Mouse (Mus musculus) cerebellum, postnatal 36 days (tissue): ENCODE measurements around the gene Commd1.

Experiments used
- DNase-seq, 2 experiments: peaks; one replicate each; pipeline ENCODE4 v3.0.0; 2021 to 2022; ENCODE audit warnings: mixed read lengths in 2 of 2

Commd1 gene

DNA sequence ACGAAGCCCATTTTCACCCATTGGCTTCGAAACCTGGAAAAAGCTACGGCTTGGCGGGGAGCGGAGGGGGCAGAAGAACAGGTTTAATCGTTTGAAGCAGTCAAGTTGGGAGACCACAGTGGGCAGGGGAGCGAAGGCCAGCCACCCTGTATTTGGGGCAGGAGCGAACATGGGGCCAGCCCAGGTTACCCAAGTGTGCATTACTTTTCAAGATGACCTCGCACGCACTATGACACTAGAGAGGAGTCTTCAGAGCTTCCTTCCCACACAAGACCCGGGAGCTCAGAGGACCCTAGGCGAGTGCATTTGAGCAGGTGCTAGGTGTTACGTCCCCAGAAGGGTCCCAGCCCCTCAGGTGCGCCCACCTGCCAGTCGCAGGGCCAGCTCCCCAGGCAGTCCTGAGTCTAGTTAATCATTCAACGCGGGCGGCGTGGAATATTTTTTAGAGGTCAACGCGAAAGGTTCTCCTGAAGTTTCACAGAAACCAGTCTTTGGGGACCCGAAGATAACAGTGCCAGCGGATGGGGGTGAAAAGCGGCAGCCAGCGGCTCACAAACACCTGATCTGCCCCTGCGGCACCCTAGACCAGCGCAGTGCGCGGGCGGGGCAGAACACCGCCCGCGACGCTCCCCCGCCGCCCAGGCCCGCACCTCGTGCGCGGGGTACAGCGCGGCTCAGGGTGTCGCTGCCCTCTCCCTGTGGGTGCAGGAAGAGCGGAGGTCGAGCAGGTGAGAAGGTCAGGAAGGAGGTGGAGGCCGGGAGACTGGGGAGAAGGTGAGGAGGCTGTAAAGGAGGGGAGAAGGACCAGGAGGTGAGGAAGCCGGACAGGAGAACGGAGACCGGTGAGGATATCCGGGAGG is 123.5 kb downstream of the Commd1 start:
- DNase-seq, result no peak

- no peak for DNase-seq
These were observed 124.3 kb downstream of the Commd1 start for GRCm38 (mm10) chr11:22857705-22858440.

DNA sequence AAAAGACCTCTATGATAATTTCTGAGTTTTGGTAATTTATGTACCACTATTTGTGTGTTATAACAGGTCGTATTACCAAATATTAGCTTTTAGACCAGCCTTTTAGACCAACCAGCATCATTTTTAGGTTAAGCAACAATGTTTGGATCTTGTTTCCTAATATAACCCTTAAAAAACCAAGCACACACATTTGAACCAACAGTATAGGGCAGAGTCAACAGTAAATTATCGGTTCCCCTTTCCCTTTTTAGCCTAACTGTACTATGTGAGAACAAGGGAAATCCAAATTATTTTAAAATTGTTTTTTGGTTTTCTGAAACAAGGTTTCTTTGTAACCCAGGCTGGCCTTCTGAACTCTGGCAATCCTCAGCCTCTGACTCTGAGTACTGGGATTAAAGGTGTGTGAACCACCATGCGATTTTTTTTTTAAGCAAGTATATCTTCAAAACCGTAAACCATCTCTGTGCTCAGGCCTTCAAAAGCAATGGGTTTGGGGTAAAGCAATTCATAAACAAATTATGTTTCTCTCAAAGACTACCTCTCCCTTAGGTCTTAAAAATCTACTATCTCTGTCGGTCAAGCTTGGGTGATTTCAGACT is 125.0 kb downstream of the Commd1 start:
- no peak for DNase-seq

- no peak for DNase-seq
These were observed 125.7 kb downstream of the Commd1 start for GRCm38 (mm10) chr11:22856371-22856965.

DNA sequence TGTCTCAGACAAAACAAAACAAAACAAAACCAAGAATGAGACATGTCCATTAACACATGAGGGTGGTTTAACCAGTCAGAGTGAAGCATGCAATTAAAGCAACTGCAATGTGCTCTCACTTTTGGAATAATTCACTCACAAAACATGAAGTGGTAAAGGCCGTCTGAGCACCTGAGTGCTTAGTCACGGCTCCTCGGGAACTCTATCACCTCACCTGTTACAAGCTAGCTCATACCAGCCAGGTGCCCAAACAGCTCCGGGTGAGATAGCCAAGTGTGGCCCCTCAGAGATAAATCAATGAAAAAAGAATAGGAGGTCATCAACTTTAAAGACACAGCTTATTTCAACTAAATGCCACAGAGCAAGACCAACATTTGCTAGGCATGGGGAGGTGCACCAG is 127.6 kb downstream of the Commd1 start:
- DNase-seq, result no peak

- DNase-seq, result no peak
These were observed 128.6 kb downstream of the Commd1 start for GRCm38 (mm10) chr11:22853477-22854157.

DNA sequence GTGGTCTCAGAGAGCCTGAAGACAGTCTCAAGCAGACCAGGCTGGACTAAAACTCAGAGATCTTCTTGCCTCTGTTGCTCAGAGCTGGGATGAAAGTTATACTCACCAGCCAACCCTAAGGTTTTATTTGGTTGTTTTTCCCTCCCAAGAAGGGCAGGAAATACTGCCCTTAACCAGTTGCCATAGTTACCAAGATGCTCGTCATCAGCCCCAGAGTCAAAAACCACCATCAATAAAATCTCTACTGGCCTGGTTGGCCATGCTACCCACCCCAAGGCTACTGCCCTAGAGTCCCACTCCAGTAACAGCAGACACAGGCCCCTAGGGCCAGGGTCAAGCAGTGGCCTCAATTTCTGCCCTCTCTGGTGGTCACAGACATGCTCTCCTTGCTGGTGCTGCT is 129.7 kb downstream of the Commd1 start:
- no peak for DNase-seq

GRCm38 (mm10) chr11:22851416-22851815 is 130.8 kb downstream of the Commd1 start:
- no peak for DNase-seq

DNA sequence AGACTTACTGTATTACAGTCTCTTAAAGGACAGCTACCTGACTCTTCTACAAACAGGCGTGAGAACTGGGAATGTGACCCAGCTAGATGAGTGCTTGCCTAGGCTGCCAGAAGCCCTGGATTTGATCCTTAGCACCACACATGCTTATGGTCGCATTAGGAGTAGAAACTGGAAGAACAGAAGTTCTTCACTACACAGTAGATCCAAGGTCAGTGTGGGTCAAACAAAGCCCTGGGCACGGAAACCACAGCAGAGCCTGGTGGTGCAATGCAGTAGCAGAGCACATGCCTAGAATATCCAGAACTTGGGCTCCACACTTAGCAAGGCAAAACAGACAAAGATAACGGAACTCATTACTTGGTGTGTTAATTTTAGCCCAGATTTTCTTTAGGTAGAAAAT is 132.1 kb downstream of the Commd1 start:
- no peak for DNase-seq

DNA sequence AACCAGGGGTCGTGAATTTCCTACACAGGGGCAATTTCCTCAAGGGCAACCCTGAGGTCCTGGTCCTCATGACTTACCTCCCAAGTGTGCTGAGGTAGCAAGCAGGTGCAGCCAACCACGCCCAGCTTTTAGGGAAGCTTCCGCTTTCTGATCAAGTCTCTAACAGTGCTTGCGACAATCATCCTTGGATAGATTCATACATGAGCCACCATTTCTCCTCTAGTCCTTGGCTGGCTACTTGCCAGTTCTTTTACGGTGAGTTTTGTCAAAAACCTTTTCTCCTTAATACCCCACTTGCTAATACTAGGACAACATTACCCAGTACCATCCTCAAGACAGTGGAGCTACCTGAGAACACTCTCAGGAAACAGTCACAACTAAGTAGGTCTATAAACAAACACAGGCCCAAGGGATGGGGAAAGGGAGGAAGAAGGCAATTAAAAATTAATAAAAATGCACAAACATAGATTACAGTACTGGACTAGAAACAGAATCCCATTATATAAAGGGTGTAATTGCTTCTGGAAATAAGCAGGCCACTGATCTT is 133.5 kb downstream of the Commd1 start:
- no peak for DNase-seq

DNA sequence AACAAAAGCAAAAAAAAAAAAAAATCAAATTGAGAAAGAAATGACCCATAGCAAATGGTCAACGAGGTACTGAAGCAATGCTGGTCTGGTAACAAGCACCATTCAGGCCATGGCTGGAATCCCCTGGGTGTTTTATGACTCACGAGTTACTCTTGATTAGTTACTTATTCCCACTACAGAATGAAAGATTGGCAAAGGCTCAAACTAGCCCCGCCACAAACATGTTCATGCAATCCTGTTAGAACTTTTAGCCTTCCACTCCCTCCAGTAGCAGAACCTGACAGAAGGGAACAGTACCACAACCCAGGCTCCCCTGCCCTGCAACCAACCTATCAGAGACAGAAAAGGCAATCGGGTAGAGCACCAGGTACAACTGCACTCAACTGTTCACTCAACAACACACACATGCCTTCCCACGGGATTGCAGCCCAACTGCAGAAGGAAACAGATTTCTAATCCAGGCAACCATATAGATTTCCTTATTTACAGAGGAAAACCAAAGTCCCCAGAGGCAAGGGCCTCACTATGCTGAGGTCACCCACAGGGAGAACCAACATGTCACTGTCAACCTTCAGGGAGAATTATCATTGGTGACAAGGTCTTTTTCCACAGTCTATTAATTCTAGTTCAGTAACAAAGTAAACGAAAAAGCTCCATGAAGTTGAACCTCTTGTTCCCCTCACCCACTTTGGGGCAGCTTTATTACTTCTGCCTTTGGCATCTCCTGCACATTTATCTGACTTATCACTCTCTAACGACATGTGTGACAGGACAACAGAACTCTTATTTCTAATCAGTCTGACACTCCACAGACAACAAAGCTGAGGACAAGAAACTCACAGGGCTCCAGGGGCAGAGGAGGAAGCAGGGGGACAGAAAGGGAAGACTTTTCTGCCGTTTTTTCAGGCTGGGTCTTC is 134.2 kb downstream of the Commd1 start:
- DNase-seq, result no peak

DNA sequence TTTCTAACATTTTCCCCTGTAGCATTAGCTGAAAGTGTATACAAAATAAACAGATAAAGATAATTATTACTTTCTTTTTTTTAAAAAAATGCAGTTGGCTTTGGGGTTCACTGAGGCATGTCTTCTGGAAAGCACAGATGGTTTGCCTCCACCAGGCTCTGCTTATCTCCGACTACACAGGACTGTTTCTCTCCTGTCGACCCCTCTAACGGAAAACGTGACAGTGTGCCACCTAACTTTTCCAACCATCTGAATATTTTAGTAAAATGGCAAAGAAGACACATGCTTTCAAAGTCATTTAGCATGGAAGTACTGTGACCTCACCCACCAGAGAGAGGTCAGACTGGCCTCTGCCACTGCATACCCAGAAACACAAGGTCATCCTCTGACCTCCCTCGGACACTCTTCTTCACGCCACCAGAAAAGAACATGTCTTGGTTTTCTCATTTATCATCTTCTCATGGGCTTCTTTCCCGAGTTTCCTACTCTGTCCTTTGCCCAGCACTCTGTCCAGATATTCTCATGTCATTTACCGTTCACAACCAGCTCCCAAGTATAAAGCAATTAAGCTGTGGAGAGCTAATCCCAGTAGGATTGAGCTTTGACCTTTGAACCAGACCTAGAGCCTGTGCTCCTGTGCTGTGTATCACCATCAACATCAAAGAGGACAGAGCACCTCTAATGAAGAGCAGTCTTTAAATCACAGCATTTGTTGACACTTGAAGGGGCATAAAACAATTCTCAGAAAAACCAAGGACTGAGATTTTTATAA is 135.0 kb downstream of the Commd1 start:
- no peak for DNase-seq
